Mouse (Mus musculus): Measurements from ENCODE around the gene Coq7.

Coq7 gene

GRCm38 (mm10) chr7:118533178-118533578 is at the start of gene Coq7:
TSS of gene Coq7 (minus strand) at chr7:118533356.
- peak; percentile 97 for DNase-seq (ENCODE audit: low spot score)

- no peak for DNase-seq (ENCODE audit: low spot score)
Observed at GRCm38 (mm10) chr7:118579938-118580337, 46.8 kb upstream of the Coq7 start.

- no peak for DNase-seq (ENCODE audit: low spot score)
Observed at GRCm38 (mm10) chr7:118578269-118578668, 45.1 kb upstream of the Coq7 start.

- DNase-seq (ENCODE audit: low spot score) = no peak
Observed at GRCm38 (mm10) chr7:118572039-118572438, 38.9 kb upstream of the Coq7 start.

GRCm38 (mm10) chr7:118571350-118571749 is 38.2 kb upstream of the Coq7 start:
- DNase-seq (ENCODE audit: low spot score) = no peak

GRCm38 (mm10) chr7:118569121-118569543 is 36.0 kb upstream of the Coq7 start:
- DNase-seq (ENCODE audit: low spot score) = no peak

- no peak for DNase-seq (ENCODE audit: low spot score)
Observed at GRCm38 (mm10) chr7:118554290-118554689, 21.1 kb upstream of the Coq7 start.

GRCm38 (mm10) chr7:118553881-118554280 is 20.7 kb upstream of the Coq7 start:
- DNase-seq (ENCODE audit: low spot score) = no peak

- DNase-seq (ENCODE audit: low spot score) = no peak
Observed at GRCm38 (mm10) chr7:118547451-118547850, 14.3 kb upstream of the Coq7 start.

GRCm38 (mm10) chr7:118544128-118544527 is 11.0 kb upstream of the Coq7 start:
- DNase-seq (ENCODE audit: low spot score) = no peak

- DNase-seq (ENCODE audit: low spot score) = no peak
Observed at GRCm38 (mm10) chr7:118535076-118535475, 1.9 kb upstream of the Coq7 start.

GRCm38 (mm10) chr7:118534326-118534725 is 1.2 kb upstream of the Coq7 start:
- no peak for DNase-seq (ENCODE audit: low spot score)

GRCm38 (mm10) chr7:118532519-118533177 is 508 bp downstream of the Coq7 start:
- peak; percentile 95 for DNase-seq (ENCODE audit: low spot score)

GRCm38 (mm10) chr7:118526967-118527366 is 6.2 kb downstream of the Coq7 start:
- DNase-seq (ENCODE audit: low spot score) = no peak

- DNase-seq (ENCODE audit: low spot score) = no peak
Observed at GRCm38 (mm10) chr7:118522077-118522476, 11.1 kb downstream of the Coq7 start.

GRCm38 (mm10) chr7:118519661-118520060 is 13.5 kb downstream of the Coq7 start:
- DNase-seq (ENCODE audit: low spot score) = no peak

GRCm38 (mm10) chr7:118518687-118519086 is 14.5 kb downstream of the Coq7 start:
- DNase-seq (ENCODE audit: low spot score) = peak; percentile 57

- DNase-seq (ENCODE audit: low spot score) = no peak
Observed at GRCm38 (mm10) chr7:118517819-118518218, 15.3 kb downstream of the Coq7 start.

GRCm38 (mm10) chr7:118508556-118508955 is 24.6 kb downstream of the Coq7 start:
- no peak for DNase-seq (ENCODE audit: low spot score)

- DNase-seq (ENCODE audit: low spot score) = no peak
Observed at GRCm38 (mm10) chr7:118503844-118504243, 29.3 kb downstream of the Coq7 start.

- no peak for DNase-seq (ENCODE audit: low spot score)
Observed at GRCm38 (mm10) chr7:118502333-118502732, 30.8 kb downstream of the Coq7 start.

GRCm38 (mm10) chr7:118499784-118500435 is 33.2 kb downstream of the Coq7 start:
- DNase-seq (ENCODE audit: low spot score) = no peak

- no peak for DNase-seq (ENCODE audit: low spot score)
Observed at GRCm38 (mm10) chr7:118498984-118499783, 34.0 kb downstream of the Coq7 start.

Measured in adipocyte (in vitro differentiated cells).